Mouse (Mus musculus): Measurements from ENCODE around the gene Sgsh. TPM values are rescaled to one million over a fixed set of nuclear protein-coding genes. Genes with fewer than 3 reads are reported as not detected.

The Sgsh gene
- polyA plus RNA-seq, 1 experiment from 2014 or later, result 8.1 TPM

DNA sequence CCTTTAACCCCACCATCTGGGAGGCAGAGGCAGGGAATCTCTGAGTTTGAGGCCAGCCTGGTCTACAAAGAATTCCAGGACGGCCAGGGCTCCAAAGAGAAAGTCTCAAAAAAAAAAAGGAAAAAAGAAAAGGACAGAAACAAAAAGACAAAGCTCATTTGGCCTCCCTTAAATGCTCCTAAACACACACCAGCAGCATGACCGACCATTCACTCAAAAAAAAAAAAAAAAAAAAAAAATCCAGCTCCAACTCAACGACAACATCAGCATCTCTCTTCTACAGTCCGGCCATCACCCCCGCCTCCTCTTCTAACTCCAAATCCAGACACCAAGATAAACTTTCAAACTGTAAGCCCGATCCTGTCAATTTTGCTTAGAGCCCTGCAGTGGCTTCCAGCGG is 56.4 kb downstream of the Sgsh start:
- peak overlapping the region; percentile 87 for H3K4me3 ChIP-seq
- H3K27ac ChIP-seq, result peak overlapping the region; percentile 98
- H3K36me3 ChIP-seq, result peaks cover 45% of the 10 kb centered on the region
- no peak for DNase-seq (ENCODE audit: low spot score)
- no peaks in the 10 kb centered on the region for H3K9me3 ChIP-seq (replicated peaks)
- peaks cover 2% of the 10 kb centered on the region; the same call in 1 of the 2 replicates for H3K27me3 ChIP-seq (ENCODE audit: low read depth, poor library complexity, severe bottlenecking)
- WGBS, result 20% methylated on average over 7 of the region's 7 CpGs
- H3K4me1 ChIP-seq, result peaks cover 21% of the 10 kb centered on the region

DNA sequence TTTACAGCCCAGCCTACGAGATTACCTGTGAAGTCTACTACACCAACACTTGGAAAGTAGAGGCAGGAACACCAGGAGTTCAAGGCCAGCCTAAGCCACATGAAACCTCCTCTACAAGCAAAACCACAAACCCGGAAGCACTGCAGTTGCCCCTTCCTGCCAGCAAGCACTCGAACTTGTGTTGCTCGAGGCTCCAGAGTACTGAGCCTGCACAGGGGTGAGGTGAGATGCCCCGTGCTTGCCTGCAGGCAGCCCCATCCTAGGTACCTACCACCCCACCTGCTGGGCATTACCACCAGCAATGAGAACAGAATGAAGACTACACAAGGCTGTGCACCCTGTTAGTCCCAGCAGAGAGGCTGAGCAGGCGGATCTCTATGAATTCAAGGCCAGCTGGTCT is 57.3 kb downstream of the Sgsh start:
- no peaks in the 10 kb centered on the region for H3K9me3 ChIP-seq (replicated peaks)
- peak overlapping the region; percentile 18 for H3K4me3 ChIP-seq
- H3K27me3 ChIP-seq (ENCODE audit: low read depth, poor library complexity, severe bottlenecking), result no peaks in the 10 kb centered on the region
- H3K36me3 ChIP-seq, result peaks cover 54% of the 10 kb centered on the region
- 89% methylated on average over 6 of the region's 6 CpGs for WGBS
- no peak for DNase-seq (ENCODE audit: low spot score)
- H3K27ac ChIP-seq, result no peak overlapping the region
- peaks cover 21% of the 10 kb centered on the region for H3K4me1 ChIP-seq

MicroRNAs within 50 kb of the gene (microRNA counts, 519-probe panel; counts per million panel counts)
- microRNA mmu-miR-1932, result 684 counts per million, percentile 72 among the panel's probes with 10 or more counts

Small RNA genes within 50 kb of the gene (microRNA-seq; reads per million reads assigned to microRNA genes)
- gene Mir1932, result not detected

Other genes with a start within 250 kb of the Sgsh start
- 19.6 and 20.2 TPM in 2 replicates for gene Tbc1d16, start 127.0 kb downstream of the Sgsh start, polyA plus RNA-seq (2016; fragmentation: Nextera tagmentation; extraction: Ambion mirVana)
- gene Ccdc40, start 127.0 kb downstream of the Sgsh start, polyA plus RNA-seq (2016; fragmentation: Nextera tagmentation; extraction: Ambion mirVana), result 9.8 and 12.8 TPM in 2 replicates
- gene Gaa, start 87.6 kb downstream of the Sgsh start, polyA plus RNA-seq (2016; fragmentation: Nextera tagmentation; extraction: Ambion mirVana), result 23.4 and 27.8 TPM in 2 replicates
- 503 and 564 TPM in 2 replicates for gene Eif4a3, start 55.4 kb downstream of the Sgsh start, polyA plus RNA-seq (2016; fragmentation: Nextera tagmentation; extraction: Ambion mirVana)
- 0.08 and 0.30 TPM in 2 replicates for gene Card14, start 47.8 kb downstream of the Sgsh start, polyA plus RNA-seq (2016; fragmentation: Nextera tagmentation; extraction: Ambion mirVana)
- 8.9 and 9.4 TPM in 2 replicates for gene Slc26a11, start within 50 bp of the Sgsh start, polyA plus RNA-seq (2016; fragmentation: Nextera tagmentation; extraction: Ambion mirVana)
- 1.8 and 2.4 TPM in 2 replicates for gene Rnf213, start 37.6 kb upstream of the Sgsh start, polyA plus RNA-seq (2016; fragmentation: Nextera tagmentation; extraction: Ambion mirVana)
- 22.7 and 27.2 TPM in 2 replicates for gene Endov, start 135.8 kb upstream of the Sgsh start, polyA plus RNA-seq (2016; fragmentation: Nextera tagmentation; extraction: Ambion mirVana)
- gene Nptx1, start 192.2 kb upstream of the Sgsh start, polyA plus RNA-seq (2016; fragmentation: Nextera tagmentation; extraction: Ambion mirVana), result 0.25 and 0.36 TPM in 2 replicates
- gene Rptor, start 247.4 kb upstream of the Sgsh start, polyA plus RNA-seq (2016; fragmentation: Nextera tagmentation; extraction: Ambion mirVana), result 17.4 and 17.9 TPM in 2 replicates